ENCODE assay signal across 15 mouse cellular contexts in genomic region chr8:120150028-120150427, GRCm38 (mm10). TPM values are rescaled to one million over a fixed set of nuclear protein-coding genes. Genes with fewer than 3 reads are reported as not detected.
"Had no signal": no experiment of that assay in that cellular context is flagged by ENCODE, and none has a peak within 500 bp of the region (broad histone marks: within the 10 kb centered on the region; RNA-seq: fewer than 3 reads in every experiment).

No protein-coding gene starts in this region.

- H3K27ac ChIP-seq: kidney, postnatal 0 days; liver, embryonic 14.5 days; midbrain, embryonic 13.5 days; neural tube, embryonic 12.5 days; stomach, embryonic 15.5 days had no signal

- H3K9me3 ChIP-seq: midbrain, embryonic 13.5 days; neural tube, embryonic 12.5 days; stomach, embryonic 15.5 days had no signal

- H3K27me3 ChIP-seq: neural tube, embryonic 12.5 days; stomach, embryonic 15.5 days had no signal

- ATAC-seq: midbrain, embryonic 13.5 days had no signal

- DNase-seq: kidney, adult 11 months; kidney, adult 9 months; kidney, postnatal 36 days; lung, adult 18-20 months; right cerebral cortex, postnatal 14 days; thymus, postnatal 36 days had no signal

- H3K4me2 ChIP-seq: midbrain, embryonic 13.5 days; neural tube, embryonic 12.5 days; stomach, embryonic 15.5 days had no signal

- H3K36me3 ChIP-seq: stomach, embryonic 15.5 days had no signal

- H3K9ac ChIP-seq: liver, embryonic 14.5 days; midbrain, embryonic 13.5 days; neural tube, embryonic 12.5 days; stomach, embryonic 15.5 days had no signal

- H3K4me3 ChIP-seq: midbrain, embryonic 13.5 days; neural tube, embryonic 12.5 days; stomach, embryonic 15.5 days had no signal

RNA-seq across cellular contexts. Expression of gene Fam92b, which starts 27.2 kb away (rescaled TPM):
- total RNA-seq: layer of hippocampus, postnatal 10 days; liver, adult 2 months; megakaryocyte-erythroid progenitor cell, adult 5-6 weeks had no signal
- polyA plus RNA-seq: kidney, postnatal 0 days; liver, adult 2 months; liver, embryonic 14.5 days; spleen, adult 2 months had no signal
